Mouse (Mus musculus) liver, postnatal 0 days (tissue): Measurements from ENCODE around the gene Nova2.

Source experiments
- CTCF ChIP-seq: sonication (generic); IDR thresholded peaks from 2 replicates; pipeline ENCODE4 v1.5.1; 2016; ENCODE audit warnings: antibody characterized with exemption, low read depth
- EP300 ChIP-seq: IDR thresholded peaks from 2 replicates; pipeline ENCODE4 v1.6.1; 2016; ENCODE audit warnings: antibody characterized with exemption, low read depth, mild to moderate bottlenecking

GRCm38 (mm10) chr7:19012025-19012621 is 86.4 kb downstream of the Nova2 start:
- no peak for TF ChIP-seq EP300
- no peak for TF ChIP-seq CTCF
